Mouse (Mus musculus) CH12.LX (cell line): ENCODE data around the gene Utp14a. TPM values are rescaled to one million over a fixed set of nuclear protein-coding genes. Genes with fewer than 3 reads are reported as not detected.

Experiments used
- DNase-seq: peaks from one replicate; pipeline ENCODE4 v3.0.0-alpha.2; 2013; ENCODE audit errors: extremely low read depth
- H3K27ac ChIP-seq: 2 replicates; pipeline ENCODE4 v1.5.1; 2012; ENCODE audit warnings: low read depth, mild to moderate bottlenecking, control low read depth, moderate library complexity; ENCODE audit not compliant: insufficient read depth
- H3K27me3 ChIP-seq: replicated peaks from 2 replicates; pipeline ENCODE3; 2012; ENCODE audit warnings: inconsistent platforms
- H3K36me3 ChIP-seq, 2 experiments: replicated peaks in 1 of 2; 2 replicates each; pipeline versions ENCODE3 to v1.6.1; 2012; ENCODE audit warnings: inconsistent platforms in 1 of 2, low read length in 1 of 2, mild to moderate bottlenecking in 1 of 2, mixed read lengths in 1 of 2, moderate library complexity in 1 of 2; ENCODE audit not compliant: control insufficient read depth in 1 of 2, insufficient read depth in 1 of 2
- H3K4me1 ChIP-seq, 2 experiments: 2 replicates each; pipeline ENCODE4 v1.6.1; 2012; ENCODE audit warnings: inconsistent platforms in 1 of 2, moderate library complexity in 1 of 2; ENCODE audit not compliant: insufficient read depth in 2 of 2, control insufficient read depth in 1 of 2
- H3K4me2 ChIP-seq: 2 replicates; pipeline ENCODE4 v1.6.1; 2012; ENCODE audit warnings: low read depth, mild to moderate bottlenecking, control low read depth; ENCODE audit not compliant: poor library complexity, insufficient read depth, severe bottlenecking
- H3K4me3 ChIP-seq, 3 experiments: fragments of 150-350 bp in 1 of 3; sonication (generic) in 1 of 3; replicated peaks in 1 of 3; 2 replicates each; pipeline versions ENCODE3 to v1.5.1; 2011 to 2012; ENCODE audit warnings: low read depth in 2 of 3, low read length in 2 of 3, mild to moderate bottlenecking in 2 of 3, moderate library complexity in 2 of 3, control low read depth in 1 of 3, improper control_type of control experiment in 1 of 3, inconsistent platforms in 1 of 3, mixed read lengths in 1 of 3; ENCODE audit not compliant: poor library complexity in 1 of 3
- H3K79me2 ChIP-seq: replicated peaks from 2 replicates; pipeline ENCODE4 v1.6.1; 2012; ENCODE audit warnings: mild to moderate bottlenecking, moderate library complexity; ENCODE audit not compliant: control insufficient read depth, poor library complexity, insufficient read depth, severe bottlenecking; ENCODE audit errors: extremely low read depth
- H3K9ac ChIP-seq: 2 replicates; pipeline ENCODE4 v1.6.1; 2012; ENCODE audit warnings: low read depth, mild to moderate bottlenecking, control low read depth, moderate library complexity; ENCODE audit not compliant: insufficient read depth
- H3K9me3 ChIP-seq: replicated peaks from 2 replicates; pipeline ENCODE3; 2012; ENCODE audit warnings: low read length, inconsistent platforms, mixed read lengths
- BHLHE40 ChIP-seq: IDR thresholded peaks from 2 replicates; pipeline ENCODE4 v1.6.1; 2011; ENCODE audit warnings: mild to moderate bottlenecking, low read depth, low read length, improper control_type of control experiment
- ELF1 ChIP-seq: IDR thresholded peaks from 2 replicates; pipeline ENCODE4 v1.6.1; 2014; ENCODE audit warnings: low read depth, mild to moderate bottlenecking, inconsistent platforms, low read length, improper control_type of control experiment
- EP300 ChIP-seq: IDR thresholded peaks from 2 replicates; pipeline ENCODE4 v1.6.1; 2011; ENCODE audit warnings: low read length, improper control_type of control experiment
- HCFC1 ChIP-seq: IDR thresholded peaks from 2 replicates; pipeline ENCODE4 v1.6.1; 2012; ENCODE audit warnings: low read depth, mild to moderate bottlenecking, inconsistent platforms, low read length, improper control_type of control experiment
- IRF4 ChIP-seq: IDR thresholded peaks from 2 replicates; pipeline ENCODE4 v1.6.1; 2014; ENCODE audit warnings: low read depth, mild to moderate bottlenecking, inconsistent platforms, low read length, improper control_type of control experiment
- JUN ChIP-seq: IDR thresholded peaks from 2 replicates; pipeline ENCODE4 v1.6.1; 2011; ENCODE audit warnings: low read depth, mild to moderate bottlenecking, low read length, improper control_type of control experiment, moderate library complexity; ENCODE audit not compliant: insufficient read depth
- JUND ChIP-seq: conservative IDR thresholded peaks from 2 replicates; pipeline ENCODE4 v1.6.1; 2011; ENCODE audit warnings: low read depth, low read length, improper control_type of control experiment
- MAZ ChIP-seq: IDR thresholded peaks from 2 replicates; pipeline ENCODE4 v1.6.1; 2012; ENCODE audit warnings: low read depth, mild to moderate bottlenecking, inconsistent platforms, low read length, improper control_type of control experiment, moderate library complexity
- NELFE ChIP-seq: IDR thresholded peaks from 2 replicates; pipeline ENCODE4 v1.6.1; 2011; ENCODE audit warnings: low read depth, low read length, improper control_type of control experiment
- NRF1 ChIP-seq: IDR thresholded peaks from 2 replicates; pipeline ENCODE4 v1.6.1; 2014; ENCODE audit warnings: low read depth, mild to moderate bottlenecking, inconsistent platforms, low read length, improper control_type of control experiment, moderate library complexity
- PAX5 ChIP-seq: IDR thresholded peaks from 2 replicates; pipeline ENCODE4 v1.6.1; 2012; ENCODE audit warnings: low read length, inconsistent platforms, mixed read lengths
- POLR2A ChIP-seq: IDR thresholded peaks from 2 replicates; pipeline ENCODE4 v1.6.1; 2011; ENCODE audit warnings: low read depth, mild to moderate bottlenecking, improper control_type of control experiment, low read length
- SMC3 ChIP-seq: IDR thresholded peaks from 2 replicates; pipeline ENCODE4 v1.6.1; 2011; ENCODE audit warnings: low read depth, low read length, improper control_type of control experiment
- TBP ChIP-seq: conservative IDR thresholded peaks from 2 replicates; pipeline ENCODE4 v1.6.1; 2011; ENCODE audit warnings: low read depth, low read length, improper control_type of control experiment
- ZKSCAN1 ChIP-seq: IDR thresholded peaks from 2 replicates; pipeline ENCODE4 v1.6.1; 2012; ENCODE audit warnings: low read depth, inconsistent platforms, low read length, improper control_type of control experiment, borderline replicate concordance
- ZMIZ1 ChIP-seq: IDR thresholded peaks from 2 replicates; pipeline ENCODE4 v1.6.1; 2012; ENCODE audit warnings: low read depth, mild to moderate bottlenecking, inconsistent platforms, low read length, improper control_type of control experiment
- ZNF384 ChIP-seq: IDR thresholded peaks from 2 replicates; pipeline ENCODE4 v1.6.1; 2012; ENCODE audit warnings: low read depth, low read length, improper control_type of control experiment, inconsistent platforms
- dilution Hi-C: fragments of 300-500 bp; cut with MboI; formaldehyde crosslinking; loops from 2 replicates; pipeline ENCODE4 v1.14.3; 2020; ENCODE audit warnings: low sequenced_read_pairs; ENCODE audit not compliant: extremely low pct_unique_long_range_greater_than_20kb, extremely low pct_ligation_motif_present
- in situ Hi-C: fragments of 300-500 bp; cut with MboI; formaldehyde crosslinking; loops from 3 replicates; pipeline ENCODE4 v1.14.3; 2019; ENCODE audit warnings: low sequenced_read_pairs, low pct_ligation_motif_present, low pct_unique_long_range_greater_than_20kb, mixed read lengths
- polyA plus RNA-seq: library from polyadenylated mRNA; unstranded; fragments of >175 nt; gene quantifications from 2 replicates; pipeline ENCODE4 v1.2.1, GENCODE M21; 2012; ENCODE audit warnings: low read depth; ENCODE audit not compliant: insufficient read length
- total RNA-seq, 2 experiments: library from RNA; depleted of rRNA; stranded (reverse); fragments of 300-350 nt in 1 of 2; fragments of >200 nt in 1 of 2; gene quantifications; 2 replicates each; pipeline ENCODE4 v1.2.3; 2012 to 2014

Gene Utp14a
- total and polyA plus RNA-seq, 3 experiments, result 29.3 to 48.7 (median 44.2) TPM

DNA sequence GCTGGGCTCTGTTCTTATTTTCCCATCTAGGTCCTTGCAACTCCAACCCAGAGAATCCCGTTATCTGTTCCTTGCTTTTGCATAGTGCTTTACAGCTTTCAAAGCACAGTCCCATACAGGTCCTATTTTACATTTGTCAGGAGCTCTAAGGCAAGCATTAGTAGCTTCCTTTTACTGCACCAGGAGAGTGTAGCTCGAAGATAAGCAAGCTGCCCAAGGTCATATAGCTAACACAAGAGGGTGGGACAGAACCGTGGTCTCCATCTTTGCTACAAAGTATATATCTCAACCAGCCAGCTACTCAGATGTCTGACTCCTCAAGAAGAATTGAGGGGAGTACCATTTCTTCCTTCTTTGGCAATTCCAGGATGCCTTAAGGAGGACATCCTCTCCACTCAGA is 60.8 kb downstream of the Utp14a start:
- Histone ChIP-seq H3K79me2 (no peaks in the 10 kb centered on the region), H3K4me1 (peaks cover 0 to 10% of the 10 kb centered on the region in 2 experiments; a peak in 2 of 4 replicates), H3K4me3 (no peak overlapping the region), H3K9me3 (no peaks in the 10 kb centered on the region), H3K36me3 (no peaks in the 10 kb centered on the region), H3K9ac (no peak overlapping the region), H3K27me3 (no peaks in the 10 kb centered on the region), H3K4me2 (no peak overlapping the region), H3K27ac (no peak overlapping the region)
- in situ Hi-C loops, result no loop called here
- no peak for DNase-seq
- dilution Hi-C loops, result no loop called here
- no peak for TF ChIP-seq NRF1
- TF ChIP-seq PAX5, result no peak
- TF ChIP-seq JUN, result no peak
- no peak for TF ChIP-seq EP300
- no peak for TF ChIP-seq POLR2A

- peak overlapping the region in 2 of 3 experiments; percentile 40 to 41 for H3K4me3 ChIP-seq
- H3K9me3 ChIP-seq, result no peaks in the 10 kb centered on the region
- no peaks in the 10 kb centered on the region for H3K36me3 ChIP-seq
- H3K27ac ChIP-seq, result no peak overlapping the region
- no peak for TF ChIP-seq IRF4
- peak; percentile 61; the same call in 1 of the 2 replicates for TF ChIP-seq NELFE
- TF ChIP-seq JUND, result no peak
- peak; percentile 61 for TF ChIP-seq POLR2A
- peak; percentile 72 for TF ChIP-seq ELF1
- TF ChIP-seq TBP, result no peak
- no peak for TF ChIP-seq SMC3
- no peak for TF ChIP-seq MAZ
- TF ChIP-seq HCFC1, result 0 out of 2 replicates have a peak, but pooled peaks have one; percentile 16
- TF ChIP-seq BHLHE40, result no peak
- TF ChIP-seq ZKSCAN1, result no peak
- 0 out of 2 replicates have a peak, but pooled peaks have one; percentile 33 for TF ChIP-seq ZMIZ1
- TF ChIP-seq ZNF384, result no peak
- TF ChIP-seq, all 38 proteins: peak for 5
- H3K27me3 ChIP-seq, result no peaks in the 10 kb centered on the region
- H3K9ac ChIP-seq, result peak overlapping the region; percentile 29
- peaks cover 0 to 10% of the 10 kb centered on the region in 2 experiments; a peak in 2 of 4 replicates for H3K4me1 ChIP-seq
- DNase-seq, result peak; percentile 51
- dilution Hi-C loops (no loop called here), in situ Hi-C loops (no loop called here)
- H3K4me2 ChIP-seq, result 0 out of 2 replicates have a peak overlapping the region, but pooled peaks have one; percentile 38
- no peaks in the 10 kb centered on the region for H3K79me2 ChIP-seq
These were observed 61.5 kb downstream of the Utp14a start for GRCm38 (mm10) chrX:48318194-48318593.

Other genes with a start within 250 kb of the Utp14a start
- 0.08 TPM in 2 replicates for gene Apln, start 222.0 kb upstream of the Utp14a start, total RNA-seq (2012; rRNA removed)
- gene Apln, start 222.0 kb upstream of the Utp14a start, total RNA-seq (2014; rRNA removed), result 0.14 and 0.15 TPM in 2 replicates
- gene Apln, start 222.0 kb upstream of the Utp14a start, polyA plus RNA-seq, result 0.10 TPM in 1 of 2 replicates, not detected in the other
- gene Xpnpep2, start 148.1 kb upstream of the Utp14a start, total RNA-seq (2012; rRNA removed), result 0.04 and 0.08 TPM in 2 replicates
- gene Xpnpep2, start 148.1 kb upstream of the Utp14a start, total RNA-seq (2014; rRNA removed), result 0.05 and 0.09 TPM in 2 replicates
- gene Xpnpep2, start 148.1 kb upstream of the Utp14a start, polyA plus RNA-seq, result 0.07 and 0.14 TPM in 2 replicates
- 88.9 and 96.3 TPM in 2 replicates for gene Sash3, start 110.4 kb upstream of the Utp14a start, total RNA-seq (2012; rRNA removed)
- gene Sash3, start 110.4 kb upstream of the Utp14a start, total RNA-seq (2014; rRNA removed), result 138 and 148 TPM in 2 replicates
- gene Sash3, start 110.4 kb upstream of the Utp14a start, polyA plus RNA-seq, result 87.6 and 90.9 TPM in 2 replicates
- 3.8 and 4.5 TPM in 2 replicates for gene Zdhhc9, start 48.0 kb upstream of the Utp14a start, total RNA-seq (2012; rRNA removed)
- gene Zdhhc9, start 48.0 kb upstream of the Utp14a start, total RNA-seq (2014; rRNA removed), result 3.5 and 4.3 TPM in 2 replicates
- 12.3 and 13.9 TPM in 2 replicates for gene Zdhhc9, start 48.0 kb upstream of the Utp14a start, polyA plus RNA-seq
- gene Bcorl1, start 84.5 kb downstream of the Utp14a start, total RNA-seq (2012; rRNA removed), result 1.3 and 1.9 TPM in 2 replicates
- 0.18 and 0.30 TPM in 2 replicates for gene Bcorl1, start 84.5 kb downstream of the Utp14a start, total RNA-seq (2014; rRNA removed)
- gene Bcorl1, start 84.5 kb downstream of the Utp14a start, polyA plus RNA-seq, result 2.2 and 3.1 TPM in 2 replicates
- gene Elf4, start 206.3 kb downstream of the Utp14a start, total RNA-seq (2012; rRNA removed), result 4.8 and 5.3 TPM in 2 replicates
- 0.82 and 1.4 TPM in 2 replicates for gene Elf4, start 206.3 kb downstream of the Utp14a start, total RNA-seq (2014; rRNA removed)
- 10.1 and 12.4 TPM in 2 replicates for gene Elf4, start 206.3 kb downstream of the Utp14a start, polyA plus RNA-seq